8 mouse cellular contexts compared by ENCODE assay signal in genomic region chr9:110071843-110072242, GRCm38 (mm10). TPM values are rescaled to one million over a fixed set of nuclear protein-coding genes. Genes with fewer than 3 reads are reported as not detected.
A peak's percentile ranks its signal among the peaks of the same experiment; 100 is the strongest.
DNase-seq lines count a peak whose midpoint lies in the region; ATAC-seq and TF ChIP-seq lines count a peak whose summit lies in the region.

No protein-coding gene starts in this region.

- no peak overlapping the region for H3K9ac ChIP-seq in ES-Bruce4 (ENCODE audit: low read depth, poor library complexity, severe bottlenecking)
- no peak overlapping the region for H3K9ac ChIP-seq in heart, postnatal 0 days (replicated peaks; ENCODE audit: low read depth, low read length)
- H3K9ac ChIP-seq in lung, embryonic 16.5 days (ENCODE audit: low read length) = no peak overlapping the region

- no peak overlapping the region for H3K4me3 ChIP-seq in ES-Bruce4 (ENCODE audit: low read depth, low read length)
- H3K4me3 ChIP-seq in heart, postnatal 0 days (ENCODE audit: low read depth, low read length) = no peak overlapping the region
- H3K4me3 ChIP-seq in lung, embryonic 16.5 days (ENCODE audit: low read length) = no peak overlapping the region

- DNase-seq in adrenal gland, postnatal 10 days = peak; percentile 86
- DNase-seq in embryo, embryonic 11 days = peak; percentile 82
- DNase-seq in heart, postnatal 0 days (ENCODE audit: low spot score) = peak; percentile 61
- DNase-seq in large intestine, adult 2 months (ENCODE audit: low read depth, low spot score) = peak; percentile 22
- peak; percentile 67 for DNase-seq in ovary, postnatal 36 days (ENCODE audit: low spot score)
- peak; percentile 55 to 76 for DNase-seq in urinary bladder, postnatal 4 days (ENCODE audit: low spot score in 2 of 2)

- 11% methylated on average over 1 of the region's 1 CpGs for WGBS in heart, postnatal 0 days
- WGBS in large intestine, adult 2 months = 13% methylated on average over 1 of the region's 1 CpGs
- 19% methylated on average over 1 of the region's 1 CpGs for WGBS in lung, embryonic 16.5 days

- peaks cover 30% of the 10 kb centered on the region for H3K36me3 ChIP-seq in ES-Bruce4 (ENCODE audit: control insufficient read depth, insufficient read depth, low read length, poor library complexity, severe bottlenecking)
- H3K36me3 ChIP-seq in heart, postnatal 0 days (replicated peaks; ENCODE audit: control insufficient read depth, insufficient read depth, low read length) = peaks cover 84% of the 10 kb centered on the region
- peaks cover 28% of the 10 kb centered on the region for H3K36me3 ChIP-seq in lung, embryonic 16.5 days (ENCODE audit: control insufficient read depth, insufficient read depth, low read length)

- no peak for TF ChIP-seq POLR2A in ES-Bruce4 (IDR thresholded peaks at IDR 0.05; ENCODE audit: insufficient read depth, low read length)

- TF ChIP-seq EP300 in ES-Bruce4 (IDR thresholded peaks at IDR 0.05; ENCODE audit: insufficient read depth, low read depth, low read length) = no peak
- no peak for TF ChIP-seq EP300 in heart, postnatal 0 days (IDR thresholded peaks at IDR 0.05; ENCODE audit: low read depth)

- peak; percentile 90 for TF ChIP-seq CTCF in ES-Bruce4 (IDR thresholded peaks at IDR 0.05; ENCODE audit: low read depth, low read length)
- peak; percentile 80 for TF ChIP-seq CTCF in heart, postnatal 0 days (IDR thresholded peaks at IDR 0.05; ENCODE audit: low read depth)

- no peak overlapping the region for H3K4me2 ChIP-seq in heart, postnatal 0 days (ENCODE audit: low read depth, low read length)
- H3K4me2 ChIP-seq in lung, embryonic 16.5 days (ENCODE audit: low read depth, low read length) = no peak overlapping the region

- no peak overlapping the region for H3K27ac ChIP-seq in ES-Bruce4 (ENCODE audit: insufficient read depth, low read length)
- no peak overlapping the region for H3K27ac ChIP-seq in heart, postnatal 0 days (ENCODE audit: low read depth)
- H3K27ac ChIP-seq in lung, embryonic 16.5 days (ENCODE audit: low read length) = no peak overlapping the region

- H3K27me3 ChIP-seq in ES-Bruce4 (ENCODE audit: control insufficient read depth, insufficient read depth, low read length, poor library complexity, severe bottlenecking) = no peaks in the 10 kb centered on the region
- no peaks in the 10 kb centered on the region for H3K27me3 ChIP-seq in heart, postnatal 0 days (ENCODE audit: control insufficient read depth, insufficient read depth, low read length)
- H3K27me3 ChIP-seq in lung, embryonic 16.5 days (ENCODE audit: control insufficient read depth, insufficient read depth, low read depth, low read length) = no peaks in the 10 kb centered on the region

- H3K4me1 ChIP-seq in ES-Bruce4 (ENCODE audit: control insufficient read depth, insufficient read depth, low read length) = no peaks in the 10 kb centered on the region
- 0 out of 2 replicates have a peak, but pooled peaks cover 8% of the 10 kb centered on the region for H3K4me1 ChIP-seq in heart, postnatal 0 days (ENCODE audit: control insufficient read depth, insufficient read depth)
- H3K4me1 ChIP-seq in lung, embryonic 16.5 days (replicated peaks; ENCODE audit: control insufficient read depth, insufficient read depth, low read length) = peaks cover 3% of the 10 kb centered on the region

- no peaks in the 10 kb centered on the region for H3K9me3 ChIP-seq in ES-Bruce4 (replicated peaks; ENCODE audit: control insufficient read depth, insufficient read depth, low read length, poor library complexity, severe bottlenecking)
- H3K9me3 ChIP-seq in heart, postnatal 0 days (replicated peaks; ENCODE audit: control insufficient read depth, low read length) = no peaks in the 10 kb centered on the region
- H3K9me3 ChIP-seq in lung, embryonic 16.5 days (ENCODE audit: control insufficient read depth, low read length) = no peaks in the 10 kb centered on the region

- no peak for ATAC-seq in heart, postnatal 0 days (ENCODE audit: insufficient read depth, low read depth)
- peak; percentile 49; the same call in 1 of the 2 replicates for ATAC-seq in lung, embryonic 16.5 days (ENCODE audit: low read depth)

RNA-seq across cellular contexts. Expression of gene Smarcc1, which starts 45.7 kb away (rescaled TPM):
- 208 and 220 TPM in 2 replicates for polyA plus RNA-seq in ES-Bruce4 (2011; ENCODE audit: insufficient read depth, insufficient read length, low read depth, missing spikeins)
- 10 to 100 TPM; 47.2 to 59.9 TPM for total RNA-seq in adrenal gland, postnatal 10 days (2021)
- total RNA-seq in heart, postnatal 0 days (2014; rRNA removed; ENCODE audit: low replicate concordance) = 7.8 and 28.3 TPM in 2 replicates
- polyA plus RNA-seq in heart, postnatal 0 days (2015; fragmentation: Nextera tagmentation; extraction: Ambion mirVana) = 31.9 and 32.3 TPM in 2 replicates
- 10.8 and 12.4 TPM in 2 replicates for polyA plus RNA-seq in large intestine, adult 2 months (2012; rRNA removed)
- polyA plus RNA-seq in lung, embryonic 16.5 days (2015; fragmentation: Nextera tagmentation; extraction: Ambion mirVana) = 86.0 and 87.1 TPM in 2 replicates

RNA-seq across cellular contexts. Expression of gene Dhx30, which starts 45.8 kb away (rescaled TPM):
- polyA plus RNA-seq in ES-Bruce4 (2011; ENCODE audit: insufficient read depth, insufficient read length, low read depth, missing spikeins) = 108 and 140 TPM in 2 replicates
- 10 to 100 TPM; 90.2 to 91.3 TPM for total RNA-seq in adrenal gland, postnatal 10 days (2021)
- 111 and 120 TPM in 2 replicates for total RNA-seq in heart, postnatal 0 days (2014; rRNA removed; ENCODE audit: low replicate concordance)
- 63.6 and 66.4 TPM in 2 replicates for polyA plus RNA-seq in heart, postnatal 0 days (2015; fragmentation: Nextera tagmentation; extraction: Ambion mirVana)
- polyA plus RNA-seq in large intestine, adult 2 months (2012; rRNA removed) = 49.4 and 56.5 TPM in 2 replicates
- polyA plus RNA-seq in lung, embryonic 16.5 days (2015; fragmentation: Nextera tagmentation; extraction: Ambion mirVana) = 117 and 119 TPM in 2 replicates

Comparison
In these comparisons a context has a peak if more than half of its experiments do, and no peak if none do; other contexts are left out.
1. DNase-seq: peak in every context shown above with its lines; median percentile 86 in adrenal gland, postnatal 10 days; 82 in embryo, embryonic 11 days; 67 in ovary, postnatal 36 days; 66 in urinary bladder, postnatal 4 days; 61 in heart, postnatal 0 days; 22 in large intestine, adult 2 months.